Mouse (Mus musculus) heart, embryonic 13.5 days (tissue): ENCODE results near the gene Tmc1. TPM values are rescaled to one million over a fixed set of nuclear protein-coding genes. Genes with fewer than 3 reads are reported as not detected.

ENCODE experiments used
- ATAC-seq: fragments of 200-750 bp; cut with Nextera tagmentation; 2 replicates; pipeline ENCODE4 v1.8.0; 2017; ENCODE audit warnings: moderate TSS enrichment; ENCODE audit not compliant: insufficient number of reproducible peaks, low FRiP score, low TSS enrichment; ENCODE audit errors: extremely low read depth
- H3K27ac ChIP-seq: fragments of 300-500 bp; sonication (generic); replicated peaks from 2 replicates; pipeline ENCODE4 v1.5.1; 2015; ENCODE audit warnings: moderate library complexity, mild to moderate bottlenecking, inconsistent platforms
- H3K27me3 ChIP-seq: fragments of 300-500 bp; sonication (generic); replicated peaks from 2 replicates; pipeline ENCODE4 v1.6.1; 2015; ENCODE audit warnings: mild to moderate bottlenecking, inconsistent platforms
- H3K36me3 ChIP-seq: fragments of 300-500 bp; sonication (generic); 2 replicates; pipeline ENCODE4 v1.6.1; 2015; ENCODE audit warnings: mild to moderate bottlenecking, inconsistent platforms
- H3K4me1 ChIP-seq: fragments of 300-500 bp; sonication (generic); 2 replicates; pipeline ENCODE4 v1.6.1; 2015; ENCODE audit warnings: inconsistent platforms
- H3K4me2 ChIP-seq: fragments of 300-500 bp; sonication (generic); 2 replicates; pipeline ENCODE4 v1.6.1; 2015; ENCODE audit warnings: inconsistent platforms, mild to moderate bottlenecking, moderate library complexity
- H3K4me3 ChIP-seq: fragments of 300-500 bp; sonication (generic); 2 replicates; pipeline ENCODE4 v1.5.1; 2015; ENCODE audit warnings: moderate library complexity, mild to moderate bottlenecking, inconsistent platforms
- H3K9ac ChIP-seq: fragments of 300-500 bp; sonication (generic); 2 replicates; pipeline ENCODE4 v1.6.1; 2015; ENCODE audit warnings: inconsistent platforms, mild to moderate bottlenecking, moderate library complexity
- H3K9me3 ChIP-seq: fragments of 300-500 bp; sonication (generic); 2 replicates; pipeline ENCODE4 v1.6.1; 2016; ENCODE audit warnings: inconsistent platforms
- WGBS: fragments of 180-500 bp; shearing (Covaris S2); methylation state at CpG from one replicate; pipeline ENCODE4 v1.1.7; 2015; ENCODE audit warnings: mixed read lengths; 5-methylcytosine and 5-hydroxymethylcytosine counted together
- polyA plus RNA-seq: library from polyadenylated mRNA; unstranded; fragments of >200 nt; fragmentation: Nextera tagmentation; extraction: Ambion mirVana; gene quantifications from 2 replicates; pipeline ENCODE4 v1.2.1, GENCODE M21; 2015

Tmc1 gene
- polyA plus RNA-seq: 0.05 TPM in 1 of 2 replicates, not detected in the other

DNA sequence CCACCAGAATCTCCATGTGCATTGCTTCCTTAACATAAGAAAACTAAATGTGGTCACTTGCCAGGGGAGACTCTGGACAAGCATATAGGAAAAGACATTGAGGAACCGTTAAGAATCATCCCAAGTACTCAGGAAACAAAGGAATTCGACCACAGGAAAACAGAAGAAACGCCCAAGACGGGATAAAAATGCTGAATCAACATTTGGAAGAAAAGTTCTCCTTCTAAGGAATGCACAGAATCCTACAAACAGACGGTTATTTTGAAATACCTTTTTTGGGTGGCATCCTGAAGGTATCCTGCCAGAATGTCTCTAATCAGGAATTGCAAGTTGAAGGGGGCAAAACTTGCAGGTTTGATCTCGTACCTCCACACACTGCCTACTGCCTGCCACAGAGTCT is at the start of gene Tmc1:
Tmc1 (minus strand) TSS at position 329 of the 400 bp plus-strand sequence.
- Histone ChIP-seq H3K27ac (no peak within 1 kb of the TSS), H3K4me2 (no peak within 1 kb of the TSS), H3K27me3 (no peaks in the 10 kb centered on the region), H3K36me3 (no peaks in the 10 kb centered on the region), H3K4me1 (no peaks in the 10 kb centered on the region), H3K9me3 (peaks cover 9% of the 10 kb centered on the region), H3K4me3 (no peak within 1 kb of the TSS), H3K9ac (no peak within 1 kb of the TSS)
- 63% methylated on average over 6 of the region's 6 CpGs for WGBS
- no peak for ATAC-seq

DNA sequence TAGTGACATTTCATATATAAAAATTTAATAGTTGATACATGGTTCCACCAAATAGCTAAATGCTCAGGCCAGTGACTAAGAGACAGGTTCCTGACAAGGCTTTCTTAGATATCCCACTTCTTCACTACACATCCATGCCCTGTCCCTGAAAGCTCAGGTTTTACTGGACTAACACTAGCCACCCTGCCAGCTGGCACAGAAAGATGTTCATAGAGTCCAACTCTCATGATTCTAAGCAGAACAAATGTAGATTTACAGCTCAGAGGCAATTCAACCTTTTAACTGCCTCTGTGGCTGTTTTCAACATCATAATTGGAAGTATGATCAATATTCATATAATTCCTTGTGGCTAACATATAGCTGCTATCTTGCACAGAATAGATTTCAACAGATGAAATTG is 47.5 kb upstream of the Tmc1 start:
- H3K9me3 ChIP-seq: no peaks in the 10 kb centered on the region
- H3K27me3 ChIP-seq: no peaks in the 10 kb centered on the region
- H3K4me2 ChIP-seq: no peak overlapping the region
- H3K9ac ChIP-seq: no peak overlapping the region
- H3K27ac ChIP-seq: no peak overlapping the region
- H3K36me3 ChIP-seq: no peaks in the 10 kb centered on the region
- H3K4me1 ChIP-seq: no peaks in the 10 kb centered on the region
- ATAC-seq: no peak
- no peak overlapping the region for H3K4me3 ChIP-seq

DNA sequence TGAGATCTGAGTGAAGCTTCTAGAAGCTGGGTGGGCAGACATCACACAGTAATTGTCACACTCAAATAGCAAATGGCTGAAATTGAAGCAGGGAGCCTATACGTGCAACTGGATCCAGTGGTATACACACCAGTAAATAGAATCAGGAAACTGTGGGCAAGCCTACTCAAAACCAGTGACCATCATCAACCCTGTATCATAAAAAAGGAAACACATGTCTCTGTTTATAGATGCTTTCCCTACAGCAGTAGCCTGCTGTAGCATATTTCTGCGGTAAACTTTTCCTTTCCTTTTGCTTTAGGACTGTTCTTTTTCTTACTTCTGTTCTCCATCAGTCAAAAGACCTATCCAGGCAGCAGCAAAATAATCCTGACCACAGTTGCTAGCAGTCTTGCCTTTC is 25.2 kb upstream of the Tmc1 start:
- H3K27ac ChIP-seq: no peak overlapping the region
- H3K9ac ChIP-seq: no peak overlapping the region
- H3K27me3 ChIP-seq: no peaks in the 10 kb centered on the region
- H3K4me3 ChIP-seq: no peak overlapping the region
- no peaks in the 10 kb centered on the region for H3K36me3 ChIP-seq
- 81% methylated on average over 2 of the region's 2 CpGs for WGBS
- H3K4me1 ChIP-seq: no peaks in the 10 kb centered on the region
- ATAC-seq: no peak
- no peaks in the 10 kb centered on the region for H3K9me3 ChIP-seq
- H3K4me2 ChIP-seq: no peak overlapping the region

DNA sequence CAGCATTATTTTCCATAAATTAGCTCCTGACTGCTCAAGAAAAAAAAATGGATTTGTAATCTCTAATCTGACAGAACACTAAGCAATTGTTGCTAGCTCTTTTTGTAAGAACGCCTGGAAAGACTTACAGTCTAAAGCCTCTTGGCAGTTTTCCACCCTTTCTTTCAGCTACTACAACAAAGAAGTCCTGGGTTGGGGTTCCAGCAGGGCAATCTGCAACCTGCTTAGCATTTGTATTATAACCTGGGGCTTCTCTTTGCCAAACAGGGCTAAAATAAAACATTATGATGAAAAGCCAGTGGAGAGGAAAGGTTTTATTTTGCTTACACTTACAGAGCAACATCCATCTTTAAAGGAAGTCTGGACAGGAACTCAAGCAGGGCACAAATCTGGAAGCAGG is 24.1 kb upstream of the Tmc1 start:
- no peak for ATAC-seq
- WGBS: 18% methylated on average over 1 of the region's 1 CpGs

DNA sequence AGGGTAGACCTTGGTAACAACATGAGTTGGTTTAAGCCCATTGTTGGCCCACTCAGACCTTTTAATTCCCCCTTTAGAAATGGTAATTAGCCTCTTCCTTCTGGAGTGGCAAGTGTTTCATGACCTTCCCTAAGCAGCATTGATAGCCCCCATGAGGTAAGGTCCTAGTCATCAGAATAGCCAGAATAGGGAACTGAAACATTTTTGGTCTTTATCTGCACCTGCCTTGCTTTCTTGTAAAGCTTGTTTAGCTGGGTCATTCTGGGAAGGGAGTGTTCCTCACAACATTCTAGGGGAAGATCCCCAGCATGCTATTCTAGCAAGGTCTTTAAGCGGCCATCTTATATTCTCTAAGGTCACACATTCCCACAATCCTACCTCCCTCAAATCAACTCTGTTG is 17.9 kb upstream of the Tmc1 start:
- no peaks in the 10 kb centered on the region for H3K9me3 ChIP-seq
- ATAC-seq: no peak
- no peaks in the 10 kb centered on the region for H3K36me3 ChIP-seq
- 87% methylated on average over 1 of the region's 1 CpGs for WGBS
- H3K27me3 ChIP-seq: no peaks in the 10 kb centered on the region
- H3K27ac ChIP-seq: no peak overlapping the region
- no peak overlapping the region for H3K4me2 ChIP-seq
- H3K9ac ChIP-seq: no peak overlapping the region
- no peaks in the 10 kb centered on the region for H3K4me1 ChIP-seq
- H3K4me3 ChIP-seq: no peak overlapping the region

More for the DNA sequence above, 24.1 kb upstream of the Tmc1 start:
- Histone ChIP-seq H3K9me3 (no peaks in the 10 kb centered on the region), H3K4me3 (no peak overlapping the region), H3K9ac (no peak overlapping the region), H3K4me2 (no peak overlapping the region), H3K27me3 (no peaks in the 10 kb centered on the region), H3K4me1 (no peaks in the 10 kb centered on the region), H3K36me3 (no peaks in the 10 kb centered on the region), H3K27ac (no peak overlapping the region)

DNA sequence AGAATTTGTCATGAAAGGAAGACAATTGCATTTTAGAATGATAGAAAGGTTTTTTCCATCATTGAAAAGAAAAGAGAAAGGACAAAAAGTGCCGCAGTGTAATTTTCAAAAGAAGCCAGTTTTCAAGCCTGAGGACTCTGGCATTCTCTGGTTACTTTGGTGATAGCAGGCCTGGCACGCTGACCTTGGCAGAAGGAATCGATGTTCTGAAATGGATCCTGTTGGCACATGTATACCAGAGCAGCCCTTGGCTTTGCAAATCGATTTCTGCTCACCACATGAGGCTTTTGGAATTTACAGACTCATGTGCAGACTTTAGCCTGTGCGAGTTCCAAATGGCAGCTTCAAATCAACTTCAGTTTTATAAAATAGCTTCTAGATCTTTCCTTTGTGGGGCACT is 813 bp upstream of the Tmc1 start:
- Histone ChIP-seq H3K36me3 (no peaks in the 10 kb centered on the region), H3K9me3 (peaks cover 9% of the 10 kb centered on the region), H3K9ac (no peak overlapping the region), H3K4me2 (no peak overlapping the region), H3K27me3 (no peaks in the 10 kb centered on the region), H3K27ac (no peak overlapping the region), H3K4me1 (no peaks in the 10 kb centered on the region), H3K4me3 (no peak overlapping the region)
- 72% methylated on average over 5 of the region's 5 CpGs for WGBS
- no peak for ATAC-seq

DNA sequence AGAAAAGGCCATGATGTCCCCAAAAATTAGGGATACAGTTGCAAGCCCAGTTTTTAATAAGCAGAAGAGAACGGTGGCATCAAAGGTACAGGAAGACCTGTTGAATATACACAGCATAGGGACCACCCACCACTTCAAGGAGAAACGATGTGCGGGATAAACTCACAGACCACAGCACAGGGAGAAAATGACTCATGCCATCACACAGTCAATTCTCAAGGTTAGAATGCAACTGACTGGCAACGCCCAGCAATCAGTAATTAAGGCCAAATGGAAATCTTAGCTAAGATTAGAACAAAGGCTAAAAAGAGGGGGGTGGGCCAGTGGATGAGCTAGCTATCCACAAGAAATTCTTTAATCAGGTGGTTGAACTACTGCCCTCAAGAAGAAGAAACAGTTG is 9.6 kb downstream of the Tmc1 start:
- H3K4me3 ChIP-seq: no peak overlapping the region
- no peaks in the 10 kb centered on the region for H3K36me3 ChIP-seq
- H3K27me3 ChIP-seq: no peaks in the 10 kb centered on the region
- WGBS: 50% methylated on average over 4 of the region's 4 CpGs
- no peak for ATAC-seq
- no peaks in the 10 kb centered on the region for H3K9me3 ChIP-seq
- no peak overlapping the region for H3K4me2 ChIP-seq
- no peak overlapping the region for H3K27ac ChIP-seq
- no peak overlapping the region for H3K9ac ChIP-seq
- no peaks in the 10 kb centered on the region for H3K4me1 ChIP-seq

DNA sequence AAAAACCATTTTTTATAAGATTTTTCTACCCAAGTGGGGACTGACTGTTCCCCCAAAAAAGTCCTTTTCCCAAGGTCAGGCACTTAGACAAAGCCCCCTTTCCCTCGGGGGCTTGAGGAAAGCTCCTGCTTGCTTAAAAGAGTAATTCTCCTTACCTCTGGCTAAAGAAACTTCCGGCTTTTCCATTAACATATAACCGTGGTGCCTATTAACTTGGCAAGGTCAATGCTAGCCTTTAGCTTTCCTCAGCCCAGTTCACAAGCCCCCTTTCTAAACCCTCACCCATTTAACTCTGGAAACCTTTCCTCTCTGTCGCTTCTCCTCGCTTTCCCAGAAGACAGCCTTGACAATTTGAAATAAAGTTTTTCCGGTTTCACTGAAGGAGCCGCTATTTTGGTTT is 29.7 kb downstream of the Tmc1 start:
- no peak overlapping the region for H3K9ac ChIP-seq
- ATAC-seq: no peak
- peak overlapping the region; percentile 45 for H3K27ac ChIP-seq
- H3K4me2 ChIP-seq: peak overlapping the region; percentile 50
- no peaks in the 10 kb centered on the region for H3K36me3 ChIP-seq
- 39% methylated on average over 7 of the region's 7 CpGs for WGBS
- H3K4me3 ChIP-seq: no peak overlapping the region
- H3K27me3 ChIP-seq: no peaks in the 10 kb centered on the region
- no peaks in the 10 kb centered on the region for H3K9me3 ChIP-seq
- H3K4me1 ChIP-seq: peaks cover 13% of the 10 kb centered on the region

DNA sequence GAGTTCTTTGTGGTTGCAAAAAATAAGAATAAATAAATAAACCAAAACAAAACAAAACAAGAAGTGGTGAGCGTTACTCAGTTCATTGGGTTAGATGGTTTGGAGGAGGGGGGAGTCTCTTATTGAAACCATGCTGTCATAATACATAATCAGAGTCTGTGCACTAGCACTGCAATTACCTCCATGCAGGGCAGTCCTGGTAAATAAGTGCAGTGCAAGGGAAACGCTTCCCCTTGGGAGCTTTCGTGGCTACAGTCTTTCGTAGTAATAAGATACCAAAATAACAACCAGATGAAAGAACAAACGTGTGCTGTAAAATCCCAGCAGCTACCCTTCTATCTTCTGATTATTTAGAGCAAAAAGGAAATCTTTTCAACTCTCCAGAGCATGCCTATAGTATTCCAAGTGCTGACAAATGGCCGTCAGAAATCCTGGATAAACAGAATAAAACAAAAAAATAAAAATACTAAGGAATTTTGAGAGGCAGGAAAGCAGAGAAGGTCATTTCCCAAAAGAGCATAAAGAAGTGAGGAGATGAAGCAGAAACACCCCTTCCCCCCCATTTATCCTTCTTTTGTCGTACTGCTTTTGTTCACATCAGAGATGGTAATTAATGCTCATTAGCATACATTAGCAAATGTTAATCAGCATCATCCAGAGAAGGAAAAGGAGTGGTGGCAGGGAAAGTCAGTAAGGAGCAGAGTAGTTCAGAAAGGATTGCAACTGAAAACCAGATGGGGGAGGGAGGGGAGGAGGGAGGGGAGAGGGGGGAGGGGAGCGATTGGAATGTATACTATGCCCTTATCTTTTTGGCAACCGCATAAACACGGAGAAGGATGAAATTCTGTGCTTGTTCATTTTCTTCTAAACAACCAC is 30.4 kb downstream of the Tmc1 start:
- Histone ChIP-seq H3K4me3 (peak overlapping the region; percentile 10; the same call in 1 of the 2 replicates), H3K4me1 (peaks cover 13% of the 10 kb centered on the region), H3K36me3 (no peaks in the 10 kb centered on the region), H3K4me2 (peak overlapping the region; percentile 50), H3K9ac (no peak overlapping the region; the same call in 1 of the 2 replicates), H3K27me3 (no peaks in the 10 kb centered on the region), H3K27ac (peak overlapping the region; percentile 20; the same call in 1 of the 2 replicates), H3K9me3 (no peaks in the 10 kb centered on the region)
- WGBS: 13% methylated on average over 10 of the region's 10 CpGs
- ATAC-seq: no peak

DNA sequence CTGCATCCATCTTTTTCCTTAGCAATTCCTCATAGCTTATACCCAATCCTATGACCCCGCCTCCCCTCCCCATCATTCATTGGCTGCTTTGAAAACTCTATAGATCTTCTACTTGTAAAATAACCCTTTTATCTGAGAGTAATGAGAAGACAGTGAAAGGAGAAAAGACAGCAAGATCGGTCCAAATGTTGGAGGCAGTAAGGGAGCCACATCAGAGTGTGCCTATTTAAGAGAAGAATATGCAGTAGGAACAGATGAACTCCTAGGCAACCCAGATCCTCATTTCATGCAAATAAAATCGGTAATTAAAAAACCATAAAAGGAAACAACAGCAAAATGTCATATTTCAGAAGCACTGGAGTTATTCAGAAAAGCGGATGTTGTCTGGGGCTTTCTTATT is 35.8 kb downstream of the Tmc1 start:
- no peak overlapping the region for H3K9ac ChIP-seq
- H3K4me1 ChIP-seq: peaks cover under 1% of the 10 kb centered on the region
- H3K9me3 ChIP-seq: no peaks in the 10 kb centered on the region
- no peak overlapping the region for H3K4me3 ChIP-seq
- H3K36me3 ChIP-seq: no peaks in the 10 kb centered on the region
- H3K4me2 ChIP-seq: no peak overlapping the region
- H3K27me3 ChIP-seq: no peaks in the 10 kb centered on the region
- 73% methylated on average over 4 of the region's 4 CpGs for WGBS
- ATAC-seq: no peak
- H3K27ac ChIP-seq: no peak overlapping the region

DNA sequence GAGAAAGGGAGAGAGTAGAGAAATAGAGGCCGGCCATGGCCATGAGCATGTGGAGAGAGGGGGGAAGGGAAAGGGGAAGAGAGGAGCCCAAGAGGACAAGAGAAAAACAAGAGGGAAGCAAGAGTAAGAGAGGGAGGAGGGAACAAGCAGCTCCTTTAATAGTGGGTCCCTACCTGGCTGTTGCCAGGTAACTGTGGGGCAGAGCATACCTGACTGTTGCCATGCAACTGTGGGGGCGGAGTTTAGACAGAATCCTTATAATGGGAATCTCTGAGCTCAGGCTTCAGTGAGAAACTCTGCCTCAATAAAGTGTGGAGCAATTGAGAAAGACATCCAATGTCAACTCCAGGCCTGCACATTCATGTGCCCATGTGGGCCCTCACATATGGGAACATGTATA is 38.9 kb downstream of the Tmc1 start:
- H3K4me1 ChIP-seq: no peaks in the 10 kb centered on the region
- H3K27me3 ChIP-seq: no peaks in the 10 kb centered on the region
- 86% methylated on average over 2 of the region's 2 CpGs for WGBS
- no peaks in the 10 kb centered on the region for H3K9me3 ChIP-seq
- H3K4me3 ChIP-seq: no peak overlapping the region
- no peak overlapping the region for H3K9ac ChIP-seq
- H3K4me2 ChIP-seq: no peak overlapping the region
- no peaks in the 10 kb centered on the region for H3K36me3 ChIP-seq
- no peak for ATAC-seq
- no peak overlapping the region for H3K27ac ChIP-seq

DNA sequence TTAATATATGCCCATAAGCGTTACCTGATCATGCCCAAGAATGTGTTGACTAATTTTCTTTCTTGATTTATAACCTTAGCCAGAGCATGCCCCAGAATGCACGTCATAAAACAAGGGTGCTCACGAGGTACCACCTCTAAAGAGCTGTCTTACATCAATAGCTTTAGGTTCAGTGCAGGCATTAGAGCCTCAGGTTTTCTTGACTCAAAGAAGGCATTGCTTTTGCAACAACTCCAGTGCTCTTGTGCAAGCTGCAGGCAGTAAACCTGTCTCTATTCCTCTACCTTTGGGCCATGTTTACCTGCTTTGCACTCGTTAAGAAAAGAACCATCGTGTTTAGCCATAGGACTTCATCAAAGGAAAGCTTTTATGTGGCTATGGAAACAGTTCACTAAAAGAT is 43.6 kb downstream of the Tmc1 start:
- Histone ChIP-seq H3K9ac (no peak overlapping the region), H3K36me3 (no peaks in the 10 kb centered on the region), H3K4me3 (no peak overlapping the region), H3K27me3 (no peaks in the 10 kb centered on the region), H3K4me2 (no peak overlapping the region), H3K4me1 (no peaks in the 10 kb centered on the region), H3K9me3 (no peaks in the 10 kb centered on the region), H3K27ac (no peak overlapping the region)
- no peak for ATAC-seq
- 76% methylated on average over 5 of the region's 5 CpGs for WGBS
